25 mouse cellular contexts compared by ENCODE assay signal in the genomic region with DNA sequence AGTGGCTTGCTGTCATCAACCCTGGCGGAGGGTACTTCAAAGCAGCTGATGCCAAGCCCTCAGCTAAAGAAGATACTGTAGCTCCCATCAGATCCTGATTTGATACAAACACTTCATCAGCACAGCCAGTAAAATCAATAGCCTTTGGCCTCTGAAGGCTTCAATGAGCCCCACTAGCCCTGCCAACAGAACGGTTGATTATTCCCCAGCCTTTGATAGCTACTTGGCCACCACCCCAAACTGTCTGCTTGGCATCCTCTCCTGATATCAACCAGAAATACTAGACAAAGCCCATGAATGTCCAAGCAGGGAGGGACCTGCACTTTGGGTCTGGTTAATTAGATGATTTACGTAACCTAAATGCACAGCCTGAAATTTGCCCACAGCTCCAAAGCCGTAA. TPM values are rescaled to one million over a fixed set of nuclear protein-coding genes. Genes with fewer than 3 reads are reported as not detected.
DNase-seq lines count a peak whose midpoint lies in the region; ATAC-seq and TF ChIP-seq lines count a peak whose summit lies in the region.
"Had no signal": no experiment of that assay in that cellular context is flagged by ENCODE, and none has a peak within 500 bp of the region (broad histone marks: within the 10 kb centered on the region; RNA-seq: fewer than 3 reads in every experiment).

No protein-coding gene starts in this region.

- no peak overlapping the region for H3K9ac ChIP-seq in forebrain, embryonic 15.5 days (replicated peaks)
- H3K9ac ChIP-seq in forebrain, embryonic 11.5 days (ENCODE audit: low read length), result no peak overlapping the region
- no peak overlapping the region for H3K9ac ChIP-seq in lung, postnatal 0 days (replicated peaks; ENCODE audit: low read depth)
- H3K9ac ChIP-seq: hindbrain, embryonic 15.5 days; limb, embryonic 12.5 days; liver, embryonic 14.5 days; stomach, embryonic 15.5 days had no signal

- H3K4me3 ChIP-seq in forebrain, embryonic 15.5 days, result no peak overlapping the region
- no peak overlapping the region for H3K4me3 ChIP-seq in forebrain, embryonic 11.5 days (ENCODE audit: low read depth, low read length)
- no peak overlapping the region for H3K4me3 ChIP-seq in lung, postnatal 0 days (ENCODE audit: low read depth, low read length)
- H3K4me3 ChIP-seq: hindbrain, embryonic 15.5 days; limb, embryonic 12.5 days; midbrain, embryonic 10.5 days; stomach, embryonic 15.5 days had no signal

- H3K9me3 ChIP-seq in forebrain, embryonic 15.5 days, result no peaks in the 10 kb centered on the region
- no peaks in the 10 kb centered on the region for H3K9me3 ChIP-seq in forebrain, embryonic 11.5 days (ENCODE audit: control insufficient read depth, low read length)
- H3K9me3 ChIP-seq in lung, postnatal 0 days (ENCODE audit: low read length), result no peaks in the 10 kb centered on the region
- H3K9me3 ChIP-seq: hindbrain, embryonic 15.5 days; limb, embryonic 12.5 days; midbrain, embryonic 10.5 days; stomach, embryonic 15.5 days had no signal

- TF ChIP-seq CTCF in lung, postnatal 0 days (IDR thresholded peaks at IDR 0.05), result no peak

- DNase-seq in forebrain, embryonic 11.5 days (ENCODE audit: low spot score), result no peak
- DNase-seq in heart, postnatal 4 days, result peak; percentile 17
- no peak for DNase-seq in heart, postnatal 36 days
- DNase-seq in lung, postnatal 36 days, result peak; percentile 29
- DNase-seq in lung, postnatal 0 days (ENCODE audit: low spot score), result no peak
- no peak for DNase-seq in adrenal gland, postnatal 36 days
- DNase-seq: B cell, adult 2 months; cerebellum, adult 9-11 months; embryo, embryonic 11 days; gastrocnemius, postnatal 36 days; kidney, postnatal 36 days; retina, postnatal 1 day had no signal

- H3K4me2 ChIP-seq in forebrain, embryonic 15.5 days (replicated peaks), result no peak overlapping the region
- no peak overlapping the region for H3K4me2 ChIP-seq in forebrain, embryonic 11.5 days (ENCODE audit: low read depth, low read length, severe bottlenecking)
- H3K4me2 ChIP-seq in lung, postnatal 0 days (replicated peaks; ENCODE audit: low read depth, low read length), result no peak overlapping the region
- H3K4me2 ChIP-seq: hindbrain, embryonic 15.5 days; limb, embryonic 12.5 days; stomach, embryonic 15.5 days had no signal

- intact Hi-C loops in heart, postnatal 36 days (cut with DNase I), result no loop called here

- H3K4me1 ChIP-seq in forebrain, embryonic 15.5 days, result peaks cover 6% of the 10 kb centered on the region
- H3K4me1 ChIP-seq in forebrain, embryonic 11.5 days (replicated peaks; ENCODE audit: control insufficient read depth, insufficient read depth, low read length), result no peaks in the 10 kb centered on the region
- no peaks in the 10 kb centered on the region for H3K4me1 ChIP-seq in lung, postnatal 0 days (ENCODE audit: insufficient read depth, low read depth, low read length)
- H3K4me1 ChIP-seq: stomach, embryonic 15.5 days had no signal

- 0 out of 2 replicates have a peak, but pooled peaks have one; percentile 32 for ATAC-seq in forebrain, embryonic 15.5 days (replicated peaks)
- ATAC-seq in forebrain, embryonic 11.5 days (replicated peaks; ENCODE audit: low FRiP score), result no peak
- ATAC-seq in lung, postnatal 0 days, result no peak
- ATAC-seq: intestine, embryonic 16.5 days had no signal

- no peak overlapping the region for H3K27ac ChIP-seq in forebrain, embryonic 15.5 days (replicated peaks)
- no peak overlapping the region for H3K27ac ChIP-seq in forebrain, embryonic 11.5 days (ENCODE audit: low read depth, low read length)
- H3K27ac ChIP-seq in lung, postnatal 0 days (ENCODE audit: low read length), result no peak overlapping the region
- H3K27ac ChIP-seq: hindbrain, embryonic 15.5 days; limb, embryonic 12.5 days; liver, embryonic 14.5 days; macrophage; midbrain, embryonic 10.5 days; stomach, embryonic 15.5 days had no signal

- no peaks in the 10 kb centered on the region for H3K27me3 ChIP-seq in forebrain, embryonic 15.5 days
- H3K27me3 ChIP-seq in forebrain, embryonic 11.5 days (ENCODE audit: control insufficient read depth, insufficient read depth, low read length), result no peaks in the 10 kb centered on the region
- H3K27me3 ChIP-seq in lung, postnatal 0 days (replicated peaks; ENCODE audit: insufficient read depth, low read length), result no peaks in the 10 kb centered on the region
- H3K27me3 ChIP-seq: hindbrain, embryonic 15.5 days; limb, embryonic 12.5 days; stomach, embryonic 15.5 days had no signal

- no peak for TF ChIP-seq EP300 in lung, postnatal 0 days (IDR thresholded peaks at IDR 0.05)

- H3K36me3 ChIP-seq in forebrain, embryonic 15.5 days, result no peaks in the 10 kb centered on the region
- H3K36me3 ChIP-seq in forebrain, embryonic 11.5 days (ENCODE audit: control insufficient read depth, insufficient read depth, low read length), result no peaks in the 10 kb centered on the region
- no peaks in the 10 kb centered on the region for H3K36me3 ChIP-seq in lung, postnatal 0 days (ENCODE audit: insufficient read depth, low read length)
- H3K36me3 ChIP-seq: hindbrain, embryonic 15.5 days; limb, embryonic 12.5 days; midbrain, embryonic 10.5 days; stomach, embryonic 15.5 days had no signal

- 44% methylated on average over 4 of the region's 4 CpGs for whole genome bisulfite sequencing in forebrain, embryonic 15.5 days
- 81% methylated on average over 4 of the region's 4 CpGs for WGBS in forebrain, embryonic 11.5 days
- WGBS in lung, postnatal 0 days, result 70% methylated on average over 4 of the region's 4 CpGs

RNA-seq across cellular contexts. Expression of a gene that starts 30.0 kb away (rescaled TPM):
- not detected in 2 replicates for polyA plus RNA-seq in forebrain, embryonic 15.5 days (2015; fragmentation: Nextera tagmentation; extraction: Ambion mirVana)
- polyA plus RNA-seq in forebrain, embryonic 11.5 days (2014; fragmentation: Nextera tagmentation; extraction: Ambion mirVana), result not detected in 2 replicates
- total RNA-seq in heart, postnatal 4 days (2021), result under 1 TPM in 1 of 2 experiments, not detected in 1; 0.14 TPM
- under 1 TPM; 0.28 to 0.68 TPM for total RNA-seq in heart, postnatal 36 days (2021)
- not detected in 2 replicates for polyA plus RNA-seq in lung, postnatal 0 days (2015; fragmentation: Nextera tagmentation; extraction: Ambion mirVana)
- total RNA-seq in adrenal gland, postnatal 36 days (2021), result under 1 TPM in 1 of 2 experiments, not detected in 1; 0.92 TPM
- total RNA-seq: left cerebral cortex, adult 8-10 months; midbrain, postnatal 0 days had no signal
- polyA plus RNA-seq: hindbrain, embryonic 15.5 days; intestine, embryonic 16.5 days; liver, embryonic 14.5 days; macrophage; midbrain, embryonic 10.5 days; midbrain, postnatal 0 days; neural tube, embryonic 11.5 days; stomach, embryonic 15.5 days; thymus, postnatal 0 days; urinary bladder, adult 2 months had no signal

Comparison
In these comparisons a context has a peak if more than half of its experiments do, and no peak if none do; other contexts are left out.
1. DNase-seq: peak in heart, postnatal 4 days (single experiment) and lung, postnatal 36 days (single experiment); none in forebrain, embryonic 11.5 days (single experiment), heart, postnatal 36 days (0 of 2), lung, postnatal 0 days (single experiment) and adrenal gland, postnatal 36 days (0 of 2).